Mouse (Mus musculus) hindbrain, embryonic 14.5 days (tissue): ENCODE results near the gene Zup1. TPM values are rescaled to one million over a fixed set of nuclear protein-coding genes. Genes with fewer than 3 reads are reported as not detected.
"Not testable (repeated sequence)": the region's sequence is repeated elsewhere in the genome, so short reads cannot be mapped to it uniquely, and the experiment has no call there.

Experiments used
- ATAC-seq: fragments of 200-750 bp; cut with Nextera tagmentation; 2 replicates; pipeline ENCODE4 v1.8.0; 2017; ENCODE audit warnings: moderate number of reproducible peaks, mild to moderate bottlenecking, moderate TSS enrichment, moderate library complexity; ENCODE audit not compliant: low FRiP score
- DNase-seq: peaks from one replicate; pipeline ENCODE4 v3.0.0-alpha.2; 2015; ENCODE audit warnings: low spot score
- H3K27ac ChIP-seq: fragments of 300-500 bp; sonication (generic); 2 replicates; pipeline ENCODE4 v1.5.1; 2014; ENCODE audit warnings: mild to moderate bottlenecking, moderate library complexity
- H3K27me3 ChIP-seq: fragments of 300-500 bp; sonication (generic); 2 replicates; pipeline ENCODE4 v1.6.1; 2014; ENCODE audit warnings: mild to moderate bottlenecking, low read length, mixed read lengths; ENCODE audit not compliant: control insufficient read depth, insufficient read depth
- H3K36me3 ChIP-seq: fragments of 300-500 bp; sonication (generic); replicated peaks from 2 replicates; pipeline ENCODE4 v1.6.1; 2014; ENCODE audit not compliant: control insufficient read depth, insufficient read depth
- H3K4me1 ChIP-seq: fragments of 300-500 bp; sonication (generic); replicated peaks from 2 replicates; pipeline ENCODE4 v1.6.1; 2014; ENCODE audit warnings: antibody characterized with exemption, low read length, mixed read lengths; ENCODE audit not compliant: control insufficient read depth, insufficient read depth
- H3K4me2 ChIP-seq: fragments of 300-500 bp; sonication (generic); replicated peaks from 2 replicates; pipeline ENCODE4 v1.6.1; 2014; ENCODE audit warnings: mild to moderate bottlenecking, moderate library complexity
- H3K4me3 ChIP-seq: fragments of 300-500 bp; sonication (generic); replicated peaks from 2 replicates; pipeline ENCODE4 v1.5.1; 2014; ENCODE audit warnings: mild to moderate bottlenecking, low read length
- H3K9ac ChIP-seq: fragments of 300-500 bp; sonication (generic); 2 replicates; pipeline ENCODE4 v1.6.1; 2014
- H3K9me3 ChIP-seq: fragments of 300-500 bp; sonication (generic); 2 replicates; pipeline ENCODE4 v1.6.1; 2016; ENCODE audit warnings: low read length; ENCODE audit not compliant: control insufficient read depth
- WGBS: fragments of 180-500 bp; shearing (Covaris S2); extraction: QIAGEN DNeasy Blood & Tissue Kit; methylation state at CpG from one replicate; pipeline ENCODE4 v1.1.7; 2014; 5-methylcytosine and 5-hydroxymethylcytosine counted together
- polyA plus RNA-seq: library from polyadenylated mRNA; unstranded; fragments of >200 nt; fragmentation: Nextera tagmentation; extraction: Ambion mirVana; gene quantifications from 2 replicates; pipeline ENCODE4 v1.2.1, GENCODE M21; 2014

Gene Zup1
- 21.3 and 21.8 TPM in 2 replicates for polyA plus RNA-seq

- WGBS: 4% methylated on average over 41 of the region's 42 CpGs
- peak within 1 kb of the TSS; percentile 73 for H3K4me2 ChIP-seq
- H3K4me1 ChIP-seq: peaks cover 4% of the 10 kb centered on the region
- ATAC-seq (peak; percentile 98), DNase-seq (peak; percentile 83)
- H3K4me3 ChIP-seq: peak within 1 kb of the TSS; percentile 88
- no peaks in the 10 kb centered on the region for H3K9me3 ChIP-seq
- peaks cover 20% of the 10 kb centered on the region for H3K36me3 ChIP-seq
- H3K9ac ChIP-seq: peak within 1 kb of the TSS; percentile 94
- H3K27ac ChIP-seq: peak within 1 kb of the TSS; percentile 80
- H3K27me3 ChIP-seq: no peaks in the 10 kb centered on the region
These were observed at the start of gene Zup1 for GRCm38 (mm10) chr10:33950803-33951583. Zup1 (minus strand) TSS chr10:33951269.

GRCm38 (mm10) chr10:33998397-33998796, 47.3 kb upstream of the Zup1 start:
- Histone ChIP-seq H3K4me3 (no peak overlapping the region), H3K27ac (no peak overlapping the region), H3K9ac (no peak overlapping the region), H3K4me1 (no peaks in the 10 kb centered on the region), H3K36me3 (peaks cover 94% of the 10 kb centered on the region), H3K27me3 (no peaks in the 10 kb centered on the region), H3K9me3 (no peaks in the 10 kb centered on the region), H3K4me2 (no peak overlapping the region)
- ATAC-seq: no peak
- no peak for DNase-seq

GRCm38 (mm10) chr10:33996686-33997085, 45.6 kb upstream of the Zup1 start:
- not testable (repeated sequence) for H3K4me3 ChIP-seq, H3K9ac ChIP-seq, H3K4me1 ChIP-seq, H3K27me3 ChIP-seq, H3K4me2 ChIP-seq, H3K27ac ChIP-seq, ATAC-seq, DNase-seq, H3K9me3 ChIP-seq
- WGBS: 93% methylated on average over 6 of the region's 8 CpGs
- peaks cover 93% of the 10 kb centered on the region for H3K36me3 ChIP-seq

- H3K27me3 ChIP-seq: no peaks in the 10 kb centered on the region
- H3K9ac ChIP-seq: no peak overlapping the region
- DNase-seq: peak; percentile 86
- WGBS: 18% methylated on average over 4 of the region's 4 CpGs
- H3K27ac ChIP-seq: no peak overlapping the region
- H3K36me3 ChIP-seq: peaks cover 13% of the 10 kb centered on the region
- H3K4me2 ChIP-seq: no peak overlapping the region
- peak; percentile 55; the same call in 1 of the 2 replicates for ATAC-seq
- H3K9me3 ChIP-seq: no peaks in the 10 kb centered on the region
- no peak overlapping the region for H3K4me3 ChIP-seq
- H3K4me1 ChIP-seq: no peaks in the 10 kb centered on the region
These were observed 35.7 kb upstream of the Zup1 start for GRCm38 (mm10) chr10:33986771-33987170.

GRCm38 (mm10) chr10:33974781-33975494, 23.9 kb upstream of the Zup1 start:
- ATAC-seq (no peak), DNase-seq (no peak)
- Histone ChIP-seq H3K36me3 (no peaks in the 10 kb centered on the region), H3K9me3 (peaks cover 3% of the 10 kb centered on the region; the same call in 1 of the 2 replicates), H3K4me3 (no peak overlapping the region), H3K4me1 (no peaks in the 10 kb centered on the region), H3K4me2 (no peak overlapping the region), H3K9ac (no peak overlapping the region), H3K27ac (no peak overlapping the region), H3K27me3 (no peaks in the 10 kb centered on the region)
- 92% methylated on average over 7 of the region's 7 CpGs for WGBS

GRCm38 (mm10) chr10:33952509-33952908, 1.4 kb upstream of the Zup1 start:
- Histone ChIP-seq H3K9ac (no peak overlapping the region), H3K4me1 (peaks cover 4% of the 10 kb centered on the region)
- 77% methylated on average over 3 of the region's 3 CpGs for WGBS

GRCm38 (mm10) chr10:33946336-33946735, 4.7 kb downstream of the Zup1 start:
- peaks cover 45% of the 10 kb centered on the region for H3K36me3 ChIP-seq
- no peak overlapping the region for H3K9ac ChIP-seq
- no peak overlapping the region for H3K4me3 ChIP-seq
- no peaks in the 10 kb centered on the region for H3K27me3 ChIP-seq
- DNase-seq (no peak), ATAC-seq (no peak)
- H3K4me2 ChIP-seq: no peak overlapping the region
- 88% methylated on average over 2 of the region's 2 CpGs for WGBS
- no peaks in the 10 kb centered on the region for H3K9me3 ChIP-seq
- H3K4me1 ChIP-seq: peaks cover 4% of the 10 kb centered on the region
- H3K27ac ChIP-seq: no peak overlapping the region

More at GRCm38 (mm10) chr10:33952509-33952908, 1.4 kb upstream of the Zup1 start:
- Histone ChIP-seq H3K4me3 (no peak overlapping the region), H3K36me3 (peaks cover 16% of the 10 kb centered on the region), H3K27me3 (no peaks in the 10 kb centered on the region), H3K9me3 (no peaks in the 10 kb centered on the region), H3K27ac (no peak overlapping the region), H3K4me2 (no peak overlapping the region)
- DNase-seq: no peak
- no peak for ATAC-seq

GRCm38 (mm10) chr10:33945390-33945789, 5.7 kb downstream of the Zup1 start:
- peaks cover 51% of the 10 kb centered on the region for H3K36me3 ChIP-seq
- H3K4me2 ChIP-seq: no peak overlapping the region
- no peak overlapping the region for H3K27ac ChIP-seq
- H3K4me3 ChIP-seq: no peak overlapping the region
- H3K4me1 ChIP-seq: peaks cover 3% of the 10 kb centered on the region
- DNase-seq (no peak), ATAC-seq (no peak)
- WGBS: 92% methylated on average over 3 of the region's 3 CpGs
- H3K9ac ChIP-seq: no peak overlapping the region
- H3K27me3 ChIP-seq: no peaks in the 10 kb centered on the region
- no peaks in the 10 kb centered on the region for H3K9me3 ChIP-seq

- no peak overlapping the region for H3K27ac ChIP-seq
- H3K4me1 ChIP-seq: no peaks in the 10 kb centered on the region
- peaks cover 65% of the 10 kb centered on the region for H3K36me3 ChIP-seq
- no peak for ATAC-seq
- no peak overlapping the region for H3K4me2 ChIP-seq
- no peaks in the 10 kb centered on the region for H3K27me3 ChIP-seq
- no peak overlapping the region for H3K4me3 ChIP-seq
- DNase-seq: no peak
- no peak overlapping the region for H3K9ac ChIP-seq
- H3K9me3 ChIP-seq: no peaks in the 10 kb centered on the region
These were observed 10.4 kb downstream of the Zup1 start for GRCm38 (mm10) chr10:33940702-33941101.
